Comparison of ENCODE assay signal across 12 mouse cellular contexts in genomic region chr8:48204114-48204837, GRCm38 (mm10).
A peak's percentile ranks its signal among the peaks of the same experiment; 100 is the strongest.
DNase-seq lines count a peak whose midpoint lies in the region; ATAC-seq and TF ChIP-seq lines count a peak whose summit lies in the region.
"Had no signal": no experiment of that assay in that cellular context is flagged by ENCODE, and none has a peak within 500 bp of the region (broad histone marks: within the 10 kb centered on the region; RNA-seq: fewer than 3 reads in every experiment).

No protein-coding gene starts in this region.

- TF ChIP-seq POLR2A in thymus, adult 2 months (IDR thresholded peaks at IDR 0.05; ENCODE audit: control insufficient read depth, extremely low read depth, insufficient read depth, low read length, poor library complexity), result no peak

- no peak overlapping the region for H3K9ac ChIP-seq in midbrain, embryonic 11.5 days (ENCODE audit: low read length)
- no peak overlapping the region for H3K9ac ChIP-seq in midbrain, embryonic 16.5 days (ENCODE audit: low read depth, low read length)
- H3K9ac ChIP-seq in hindbrain, embryonic 15.5 days, result no peak overlapping the region
- no peak overlapping the region for H3K9ac ChIP-seq in neural tube, embryonic 14.5 days (replicated peaks; ENCODE audit: low read depth, low read length)
- no peak overlapping the region for H3K9ac ChIP-seq in liver, postnatal 0 days (replicated peaks)
- H3K9ac ChIP-seq: embryonic facial prominence, embryonic 15.5 days had no signal

- H3K27ac ChIP-seq in midbrain, embryonic 11.5 days (ENCODE audit: low read depth, low read length), result no peak overlapping the region
- H3K27ac ChIP-seq in midbrain, embryonic 16.5 days (ENCODE audit: low read length), result no peak overlapping the region
- 0 out of 2 replicates have a peak overlapping the region, but pooled peaks have one; percentile 42 for H3K27ac ChIP-seq in hindbrain, embryonic 15.5 days (replicated peaks)
- no peak overlapping the region for H3K27ac ChIP-seq in neural tube, embryonic 14.5 days (ENCODE audit: low read depth, low read length)
- H3K27ac ChIP-seq in thymus, adult 2 months (ENCODE audit: control insufficient read depth, insufficient read depth, low read length), result no peak overlapping the region
- H3K27ac ChIP-seq in liver, postnatal 0 days (ENCODE audit: low read depth), result no peak overlapping the region
- H3K27ac ChIP-seq: embryonic facial prominence, embryonic 15.5 days had no signal

- H3K4me2 ChIP-seq in midbrain, embryonic 11.5 days, result no peak overlapping the region
- no peak overlapping the region for H3K4me2 ChIP-seq in midbrain, embryonic 16.5 days (ENCODE audit: low read length)
- H3K4me2 ChIP-seq in hindbrain, embryonic 15.5 days, result no peak overlapping the region
- H3K4me2 ChIP-seq in neural tube, embryonic 14.5 days (ENCODE audit: low read depth, low read length), result no peak overlapping the region
- H3K4me2 ChIP-seq in liver, postnatal 0 days (ENCODE audit: low read depth, low read length), result no peak overlapping the region
- H3K4me2 ChIP-seq: embryonic facial prominence, embryonic 15.5 days had no signal

- H3K36me3 ChIP-seq in midbrain, embryonic 11.5 days (ENCODE audit: control insufficient read depth, insufficient read depth, low read length), result no peaks in the 10 kb centered on the region
- H3K36me3 ChIP-seq in midbrain, embryonic 16.5 days (ENCODE audit: control insufficient read depth, insufficient read depth, low read length), result no peaks in the 10 kb centered on the region
- H3K36me3 ChIP-seq in hindbrain, embryonic 15.5 days, result no peaks in the 10 kb centered on the region
- H3K36me3 ChIP-seq in neural tube, embryonic 14.5 days (ENCODE audit: control insufficient read depth, insufficient read depth, low read length), result no peaks in the 10 kb centered on the region
- no peaks in the 10 kb centered on the region for H3K36me3 ChIP-seq in thymus, adult 2 months (ENCODE audit: control insufficient read depth, insufficient read depth, low read length)
- H3K36me3 ChIP-seq in liver, postnatal 0 days (replicated peaks; ENCODE audit: insufficient read depth, low read length), result no peaks in the 10 kb centered on the region
- H3K36me3 ChIP-seq: embryonic facial prominence, embryonic 15.5 days had no signal

- no peak for TF ChIP-seq EP300 in liver, postnatal 0 days (IDR thresholded peaks at IDR 0.05; ENCODE audit: low read depth)

- H3K4me3 ChIP-seq in midbrain, embryonic 11.5 days (ENCODE audit: low read depth, low read length), result no peak overlapping the region
- no peak overlapping the region for H3K4me3 ChIP-seq in midbrain, embryonic 16.5 days (ENCODE audit: low read depth, low read length)
- H3K4me3 ChIP-seq in hindbrain, embryonic 15.5 days, result no peak overlapping the region
- no peak overlapping the region for H3K4me3 ChIP-seq in neural tube, embryonic 14.5 days (ENCODE audit: low read depth, low read length)
- H3K4me3 ChIP-seq in thymus, adult 2 months (ENCODE audit: control insufficient read depth, insufficient read depth, low read length), result no peak overlapping the region
- no peak overlapping the region for H3K4me3 ChIP-seq in liver, postnatal 0 days (ENCODE audit: low read depth, low read length)
- H3K4me3 ChIP-seq: embryonic facial prominence, embryonic 15.5 days; myocyte had no signal

- TF ChIP-seq CTCF in thymus, adult 2 months (IDR thresholded peaks at IDR 0.05; ENCODE audit: borderline replicate concordance, control insufficient read depth, extremely low read depth, insufficient read depth, low read length, poor library complexity), result no peak
- TF ChIP-seq CTCF in liver, postnatal 0 days (IDR thresholded peaks at IDR 0.05; ENCODE audit: low read depth), result no peak

- peak; percentile 81 to 83 for DNase-seq in cerebellum, postnatal 14 days
- DNase-seq in cerebellum, adult 9-10 months, result no peak
- DNase-seq in midbrain, embryonic 11.5 days (ENCODE audit: low spot score, missing footprints), result no peak
- DNase-seq in thymus, adult 2 months, result no peak
- DNase-seq in liver, postnatal 0 days, result no peak
- DNase-seq: kidney, adult 8-10 months; lung, postnatal 10 days had no signal

- H3K27me3 ChIP-seq in midbrain, embryonic 11.5 days (ENCODE audit: control insufficient read depth, insufficient read depth, low read length), result no peaks in the 10 kb centered on the region
- H3K27me3 ChIP-seq in midbrain, embryonic 16.5 days (ENCODE audit: control insufficient read depth, insufficient read depth, low read depth, low read length), result no peaks in the 10 kb centered on the region
- H3K27me3 ChIP-seq in hindbrain, embryonic 15.5 days, result no peaks in the 10 kb centered on the region
- no peaks in the 10 kb centered on the region for H3K27me3 ChIP-seq in neural tube, embryonic 14.5 days (ENCODE audit: control insufficient read depth, insufficient read depth, low read length)
- H3K27me3 ChIP-seq in thymus, adult 2 months (ENCODE audit: control insufficient read depth, insufficient read depth, low read length), result no peaks in the 10 kb centered on the region
- no peaks in the 10 kb centered on the region for H3K27me3 ChIP-seq in liver, postnatal 0 days (ENCODE audit: insufficient read depth, low read length)
- H3K27me3 ChIP-seq: embryonic facial prominence, embryonic 15.5 days had no signal

- ATAC-seq in midbrain, embryonic 11.5 days (ENCODE audit: low FRiP score), result peak; percentile 56; the same call in 1 of the 2 replicates
- ATAC-seq in midbrain, embryonic 16.5 days, result no peak
- peak; percentile 86 for ATAC-seq in hindbrain, embryonic 15.5 days (ENCODE audit: low FRiP score, low read depth)
- peak; percentile 80; the same call in 1 of the 2 replicates for ATAC-seq in neural tube, embryonic 14.5 days (ENCODE audit: low read depth)
- no peak for ATAC-seq in liver, postnatal 0 days

- WGBS in midbrain, embryonic 11.5 days, result 71% methylated on average over 13 of the region's 13 CpGs
- WGBS in midbrain, embryonic 16.5 days, result 56% methylated on average over 13 of the region's 13 CpGs
- WGBS in hindbrain, embryonic 15.5 days, result 39% methylated on average over 13 of the region's 13 CpGs
- WGBS in neural tube, embryonic 14.5 days, result 38% methylated on average over 13 of the region's 13 CpGs
- WGBS in thymus, adult 2 months, result 95% methylated on average over 13 of the region's 13 CpGs
- 82% methylated on average over 13 of the region's 13 CpGs for WGBS in liver, postnatal 0 days (ENCODE audit: insufficient replicate concordance)

- H3K4me1 ChIP-seq in midbrain, embryonic 11.5 days (ENCODE audit: control insufficient read depth, insufficient read depth, low read length), result peaks cover 2% of the 10 kb centered on the region; the same call in 1 of the 2 replicates
- H3K4me1 ChIP-seq in midbrain, embryonic 16.5 days (ENCODE audit: control insufficient read depth, insufficient read depth, low read length), result no peaks in the 10 kb centered on the region
- peaks cover 18% of the 10 kb centered on the region for H3K4me1 ChIP-seq in hindbrain, embryonic 15.5 days (replicated peaks)
- H3K4me1 ChIP-seq in neural tube, embryonic 14.5 days (ENCODE audit: control insufficient read depth, insufficient read depth, low read length), result peaks cover 11% of the 10 kb centered on the region; the same call in 1 of the 2 replicates
- H3K4me1 ChIP-seq in thymus, adult 2 months (replicated peaks; ENCODE audit: control insufficient read depth, insufficient read depth, low read length), result no peaks in the 10 kb centered on the region
- H3K4me1 ChIP-seq in liver, postnatal 0 days (ENCODE audit: insufficient read depth), result no peaks in the 10 kb centered on the region

- no peaks in the 10 kb centered on the region for H3K9me3 ChIP-seq in midbrain, embryonic 11.5 days (ENCODE audit: control insufficient read depth, low read length)
- H3K9me3 ChIP-seq in midbrain, embryonic 16.5 days (replicated peaks; ENCODE audit: control insufficient read depth, low read length, poor library complexity, severe bottlenecking), result no peaks in the 10 kb centered on the region
- H3K9me3 ChIP-seq in hindbrain, embryonic 15.5 days, result no peaks in the 10 kb centered on the region
- no peaks in the 10 kb centered on the region for H3K9me3 ChIP-seq in neural tube, embryonic 14.5 days (ENCODE audit: control insufficient read depth, low read length)
- H3K9me3 ChIP-seq in liver, postnatal 0 days (ENCODE audit: low read length), result no peaks in the 10 kb centered on the region
- H3K9me3 ChIP-seq: embryonic facial prominence, embryonic 15.5 days had no signal

Comparison
In these comparisons a context has a peak if more than half of its experiments do, and no peak if none do; other contexts are left out.
1. DNase-seq: peak in cerebellum, postnatal 14 days (2 of 2); none in cerebellum, adult 9-10 months (single experiment), midbrain, embryonic 11.5 days (single experiment), thymus, adult 2 months (single experiment) and liver, postnatal 0 days (single experiment).
2. ATAC-seq: peak in midbrain, embryonic 11.5 days (single experiment), hindbrain, embryonic 15.5 days (single experiment) and neural tube, embryonic 14.5 days (single experiment); none in midbrain, embryonic 16.5 days (single experiment) and liver, postnatal 0 days (single experiment).